Mouse (Mus musculus): Measurements from ENCODE around the gene Cpvl. TPM values are rescaled to one million over a fixed set of nuclear protein-coding genes. Genes with fewer than 3 reads are reported as not detected.
A peak's percentile ranks its signal among the peaks of the same experiment; 100 is the strongest.

Cpvl gene
- polyA plus RNA-seq, 1 experiment from 2014 or later = not detected

DNA sequence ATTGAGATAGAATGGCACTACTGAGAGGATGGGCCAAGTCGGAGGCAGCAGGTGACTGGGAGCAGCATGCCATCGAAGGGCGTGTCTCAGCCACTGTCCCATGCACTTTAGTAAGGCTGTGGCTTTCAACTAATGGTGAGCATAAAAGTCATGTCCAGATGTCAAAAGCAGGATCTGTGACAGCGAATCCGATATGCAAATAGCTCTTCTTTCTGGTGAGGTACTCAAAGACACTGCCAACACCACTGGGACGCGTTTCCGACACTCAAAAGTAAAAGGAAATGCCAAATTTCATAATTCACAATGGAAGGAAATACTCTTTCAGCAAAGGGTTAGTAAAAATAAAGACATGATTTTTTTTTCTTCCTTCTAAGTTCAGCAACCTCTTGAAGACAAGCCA lies 94.0 kb downstream of the Cpvl start:
- H3K9ac ChIP-seq (replicated peaks) = no peak overlapping the region
- no peaks in the 10 kb centered on the region for H3K9me3 ChIP-seq (ENCODE audit: low read length)
- no peak for DNase-seq
- 79% methylated on average over 8 of the region's 8 CpGs for WGBS (ENCODE audit: insufficient replicate concordance)
- H3K36me3 ChIP-seq (replicated peaks; ENCODE audit: insufficient read depth, low read length) = no peaks in the 10 kb centered on the region
- no peaks in the 10 kb centered on the region for H3K4me1 ChIP-seq (ENCODE audit: insufficient read depth)
- H3K27me3 ChIP-seq (ENCODE audit: insufficient read depth, low read length) = no peaks in the 10 kb centered on the region
- H3K4me2 ChIP-seq (ENCODE audit: low read depth, low read length) = no peak overlapping the region
- no peak for TF ChIP-seq CTCF (IDR thresholded peaks at IDR 0.05; ENCODE audit: low read depth)
- no peak for TF ChIP-seq EP300 (IDR thresholded peaks at IDR 0.05; ENCODE audit: low read depth)
- ATAC-seq = no peak
- H3K4me3 ChIP-seq (ENCODE audit: low read depth, low read length) = no peak overlapping the region
- no peak overlapping the region for H3K27ac ChIP-seq (ENCODE audit: low read depth)

DNA sequence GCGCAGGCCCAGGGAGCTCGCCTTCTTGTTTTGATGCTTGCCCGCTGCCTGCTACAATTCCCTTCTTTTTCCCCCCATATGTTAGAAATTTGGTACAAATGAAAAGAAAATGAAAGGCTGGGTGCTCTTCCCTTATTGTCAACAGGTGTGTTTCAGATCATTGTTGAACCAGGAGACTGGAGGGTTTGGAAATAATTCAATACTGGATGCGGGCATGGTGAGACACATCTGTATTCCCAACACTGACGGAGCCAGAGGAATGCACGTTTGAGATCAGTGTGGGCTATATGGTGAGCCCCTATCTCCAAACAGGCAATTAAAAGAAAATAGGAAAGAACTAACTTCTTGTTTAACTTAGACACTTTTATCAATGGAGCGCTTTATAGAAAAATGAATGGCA lies 95.1 kb downstream of the Cpvl start:
- TF ChIP-seq CTCF (IDR thresholded peaks at IDR 0.05; ENCODE audit: low read depth) (no peak), EP300 (IDR thresholded peaks at IDR 0.05; ENCODE audit: low read depth) (no peak)
- no peak overlapping the region for H3K4me3 ChIP-seq (ENCODE audit: low read depth, low read length)
- no peak overlapping the region for H3K9ac ChIP-seq (replicated peaks)
- H3K9me3 ChIP-seq (ENCODE audit: low read length) = no peaks in the 10 kb centered on the region
- H3K27ac ChIP-seq (ENCODE audit: low read depth) = no peak overlapping the region
- no peaks in the 10 kb centered on the region for H3K36me3 ChIP-seq (replicated peaks; ENCODE audit: insufficient read depth, low read length)
- no peaks in the 10 kb centered on the region for H3K27me3 ChIP-seq (ENCODE audit: insufficient read depth, low read length)
- DNase-seq = no peak
- no peaks in the 10 kb centered on the region for H3K4me1 ChIP-seq (ENCODE audit: insufficient read depth)
- no peak for ATAC-seq
- no peak overlapping the region for H3K4me2 ChIP-seq (ENCODE audit: low read depth, low read length)
- WGBS (ENCODE audit: insufficient replicate concordance) = 85% methylated on average over 7 of the region's 7 CpGs

- no peaks in the 10 kb centered on the region for H3K27me3 ChIP-seq (ENCODE audit: insufficient read depth, low read length)
- H3K4me1 ChIP-seq (ENCODE audit: insufficient read depth) = no peaks in the 10 kb centered on the region
- H3K4me2 ChIP-seq (ENCODE audit: low read depth, low read length) = no peak overlapping the region
- no peak for DNase-seq
- H3K4me3 ChIP-seq (ENCODE audit: low read depth, low read length) = no peak overlapping the region
- TF ChIP-seq EP300 (IDR thresholded peaks at IDR 0.05; ENCODE audit: low read depth) (no peak), CTCF (IDR thresholded peaks at IDR 0.05; ENCODE audit: low read depth) (no peak)
- no peaks in the 10 kb centered on the region for H3K36me3 ChIP-seq (replicated peaks; ENCODE audit: insufficient read depth, low read length)
- ATAC-seq = no peak
- H3K9me3 ChIP-seq (ENCODE audit: low read length) = no peaks in the 10 kb centered on the region
- WGBS (ENCODE audit: insufficient replicate concordance) = 56% methylated on average over 10 of the region's 10 CpGs
- H3K9ac ChIP-seq (replicated peaks) = no peak overlapping the region
- H3K27ac ChIP-seq (ENCODE audit: low read depth) = no peak overlapping the region
Measured at GRCm38 (mm10) chr6:53881623-53882022, 96.8 kb downstream of the Cpvl start.

GRCm38 (mm10) chr6:53881235-53881606 lies 97.2 kb downstream of the Cpvl start:
- no peak for TF ChIP-seq EP300 (IDR thresholded peaks at IDR 0.05; ENCODE audit: low read depth)
- TF ChIP-seq CTCF (IDR thresholded peaks at IDR 0.05; ENCODE audit: low read depth) = no peak
- 32% methylated on average over 5 of the region's 5 CpGs for WGBS (ENCODE audit: insufficient replicate concordance)
- peak overlapping the region; percentile 47 for H3K4me2 ChIP-seq (ENCODE audit: low read depth, low read length)

GRCm38 (mm10) chr6:53880530-53881234 lies 97.8 kb downstream of the Cpvl start:
- peak overlapping the region; percentile 47 for H3K4me2 ChIP-seq (ENCODE audit: low read depth, low read length)

More at GRCm38 (mm10) chr6:53881235-53881606, 97.2 kb downstream of the Cpvl start:
- no peak overlapping the region for H3K27ac ChIP-seq (ENCODE audit: low read depth)
- no peak overlapping the region for H3K4me3 ChIP-seq (ENCODE audit: low read depth, low read length)
- no peak overlapping the region for H3K9ac ChIP-seq (replicated peaks)
- no peaks in the 10 kb centered on the region for H3K9me3 ChIP-seq (ENCODE audit: low read length)
- no peaks in the 10 kb centered on the region for H3K36me3 ChIP-seq (replicated peaks; ENCODE audit: insufficient read depth, low read length)
- ATAC-seq (no peak), DNase-seq (no peak)
- no peaks in the 10 kb centered on the region for H3K27me3 ChIP-seq (ENCODE audit: insufficient read depth, low read length)
- H3K4me1 ChIP-seq (ENCODE audit: insufficient read depth) = no peaks in the 10 kb centered on the region

GRCm38 (mm10) chr6:53879567-53879966 lies 98.9 kb downstream of the Cpvl start:
- Histone ChIP-seq H3K27ac (ENCODE audit: low read depth) (no peak overlapping the region), H3K36me3 (replicated peaks; ENCODE audit: insufficient read depth, low read length) (no peaks in the 10 kb centered on the region), H3K9me3 (ENCODE audit: low read length) (no peaks in the 10 kb centered on the region), H3K4me3 (ENCODE audit: low read depth, low read length) (no peak overlapping the region), H3K27me3 (ENCODE audit: insufficient read depth, low read length) (no peaks in the 10 kb centered on the region), H3K9ac (replicated peaks) (no peak overlapping the region), H3K4me2 (ENCODE audit: low read depth, low read length) (no peak overlapping the region), H3K4me1 (ENCODE audit: insufficient read depth) (no peaks in the 10 kb centered on the region)
- WGBS (ENCODE audit: insufficient replicate concordance) = 76% methylated on average over 8 of the region's 8 CpGs
- no peak for ATAC-seq
- no peak for TF ChIP-seq EP300 (IDR thresholded peaks at IDR 0.05; ENCODE audit: low read depth)
- no peak for TF ChIP-seq CTCF (IDR thresholded peaks at IDR 0.05; ENCODE audit: low read depth)
- DNase-seq = no peak

More at GRCm38 (mm10) chr6:53880530-53881234, 97.8 kb downstream of the Cpvl start:
- H3K27ac ChIP-seq (ENCODE audit: low read depth) = no peak overlapping the region
- ATAC-seq (no peak), DNase-seq (no peak)
- H3K9me3 ChIP-seq (ENCODE audit: low read length) = no peaks in the 10 kb centered on the region
- 20% methylated on average over 14 of the region's 14 CpGs for WGBS (ENCODE audit: insufficient replicate concordance)
- H3K9ac ChIP-seq (replicated peaks) = no peak overlapping the region
- no peaks in the 10 kb centered on the region for H3K36me3 ChIP-seq (replicated peaks; ENCODE audit: insufficient read depth, low read length)
- TF ChIP-seq EP300 (IDR thresholded peaks at IDR 0.05; ENCODE audit: low read depth) (no peak), CTCF (IDR thresholded peaks at IDR 0.05; ENCODE audit: low read depth) (no peak)
- no peaks in the 10 kb centered on the region for H3K27me3 ChIP-seq (ENCODE audit: insufficient read depth, low read length)
- no peak overlapping the region for H3K4me3 ChIP-seq (ENCODE audit: low read depth, low read length)
- H3K4me1 ChIP-seq (ENCODE audit: insufficient read depth) = no peaks in the 10 kb centered on the region
